Comparison of ENCODE assay signal across 10 mouse cellular contexts in genomic region chr9:113346531-113346930, GRCm38 (mm10).
DNase-seq lines count a peak whose midpoint lies in the region; TF ChIP-seq lines count a peak whose summit lies in the region.
"Had no signal": no experiment of that assay in that cellular context is flagged by ENCODE, and none has a peak within 500 bp of the region (broad histone marks: within the 10 kb centered on the region; RNA-seq: fewer than 3 reads in every experiment).

No protein-coding gene starts in this region.

- no peak for TF ChIP-seq CTCF in brain, embryonic 14.5 days (IDR thresholded peaks at IDR 0.05; ENCODE audit: borderline replicate concordance, extremely low read depth, insufficient read depth, insufficient read length)

- intact Hi-C loops in left cerebral cortex, postnatal 36 days (cut with DNase I): loop anchor here (10.0 kb wide), 1 partner anchor 138 kb away; no protein-coding TSS in a partner anchor

- peak; percentile 33 for DNase-seq in layer of hippocampus, adult 11-12 months (ENCODE audit: low spot score)
- DNase-seq in layer of hippocampus, adult 9-10 months (ENCODE audit: low spot score): no peak
- DNase-seq in brain, embryonic 14.5 days (ENCODE audit: low read depth): peak; percentile 54
- DNase-seq in frontal cortex, postnatal 14 days (ENCODE audit: low spot score in 2 of 2): peak; percentile 37 to 46
- DNase-seq in left cerebral cortex, postnatal 36 days (ENCODE audit: low spot score in 2 of 2): peak; percentile 59 to 70
- DNase-seq in kidney, postnatal 4 days: no peak
- DNase-seq in urinary bladder, adult 2 months (ENCODE audit: low spot score): no peak
- no peak for DNase-seq in kidney, adult 11 months
- DNase-seq: kidney, postnatal 25 days; lung, postnatal 14 days had no signal

- no peak for TF ChIP-seq POLR2A in brain, embryonic 14.5 days (IDR thresholded peaks at IDR 0.05; ENCODE audit: borderline replicate concordance, extremely low read depth, insufficient read depth, insufficient read length, poor library complexity, severe bottlenecking)

Comparison
In these comparisons a context has a peak if more than half of its experiments do, and no peak if none do; other contexts are left out.
1. DNase-seq: peak in layer of hippocampus, adult 11-12 months (single experiment), brain, embryonic 14.5 days (single experiment), frontal cortex, postnatal 14 days (2 of 2) and left cerebral cortex, postnatal 36 days (2 of 2); none in layer of hippocampus, adult 9-10 months (single experiment), kidney, postnatal 4 days (0 of 2), urinary bladder, adult 2 months (single experiment) and kidney, adult 11 months (single experiment).